Mouse (Mus musculus) CH12.LX (cell line): Measurements from ENCODE around the gene Ace3. TPM values are rescaled to one million over a fixed set of nuclear protein-coding genes. Genes with fewer than 3 reads are reported as not detected.

Source experiments
- DNase-seq: peaks from one replicate; pipeline ENCODE4 v3.0.0-alpha.2; 2013; ENCODE audit errors: extremely low read depth
- H3K27ac ChIP-seq: 2 replicates; pipeline ENCODE4 v1.5.1; 2012; ENCODE audit warnings: low read depth, mild to moderate bottlenecking, control low read depth, moderate library complexity; ENCODE audit not compliant: insufficient read depth
- H3K27me3 ChIP-seq: replicated peaks from 2 replicates; pipeline ENCODE3; 2012; ENCODE audit warnings: inconsistent platforms
- H3K36me3 ChIP-seq, 2 experiments: replicated peaks in 1 of 2; 2 replicates each; pipeline versions ENCODE3 to v1.6.1; 2012; ENCODE audit warnings: inconsistent platforms in 1 of 2, low read length in 1 of 2, mild to moderate bottlenecking in 1 of 2, mixed read lengths in 1 of 2, moderate library complexity in 1 of 2; ENCODE audit not compliant: control insufficient read depth in 1 of 2, insufficient read depth in 1 of 2
- H3K4me1 ChIP-seq, 2 experiments: 2 replicates each; pipeline ENCODE4 v1.6.1; 2012; ENCODE audit warnings: inconsistent platforms in 1 of 2, moderate library complexity in 1 of 2; ENCODE audit not compliant: insufficient read depth in 2 of 2, control insufficient read depth in 1 of 2
- H3K4me2 ChIP-seq: 2 replicates; pipeline ENCODE4 v1.6.1; 2012; ENCODE audit warnings: low read depth, mild to moderate bottlenecking, control low read depth; ENCODE audit not compliant: poor library complexity, insufficient read depth, severe bottlenecking
- H3K4me3 ChIP-seq, 3 experiments: fragments of 150-350 bp in 1 of 3; sonication (generic) in 1 of 3; replicated peaks in 1 of 3; 2 replicates each; pipeline versions ENCODE3 to v1.5.1; 2011 to 2012; ENCODE audit warnings: low read depth in 2 of 3, low read length in 2 of 3, mild to moderate bottlenecking in 2 of 3, moderate library complexity in 2 of 3, control low read depth in 1 of 3, improper control_type of control experiment in 1 of 3, inconsistent platforms in 1 of 3, mixed read lengths in 1 of 3; ENCODE audit not compliant: poor library complexity in 1 of 3
- H3K79me2 ChIP-seq: replicated peaks from 2 replicates; pipeline ENCODE4 v1.6.1; 2012; ENCODE audit warnings: mild to moderate bottlenecking, moderate library complexity; ENCODE audit not compliant: control insufficient read depth, poor library complexity, insufficient read depth, severe bottlenecking; ENCODE audit errors: extremely low read depth
- H3K9ac ChIP-seq: 2 replicates; pipeline ENCODE4 v1.6.1; 2012; ENCODE audit warnings: low read depth, mild to moderate bottlenecking, control low read depth, moderate library complexity; ENCODE audit not compliant: insufficient read depth
- H3K9me3 ChIP-seq: replicated peaks from 2 replicates; pipeline ENCODE3; 2012; ENCODE audit warnings: low read length, inconsistent platforms, mixed read lengths
- CHD1 ChIP-seq: IDR thresholded peaks from 2 replicates; pipeline ENCODE4 v1.6.1; 2012; ENCODE audit warnings: low read depth, low read length, improper control_type of control experiment, inconsistent platforms
- CHD2 ChIP-seq: IDR thresholded peaks from 2 replicates; pipeline ENCODE4 v1.6.1; 2011; ENCODE audit warnings: low read length, improper control_type of control experiment
- CTCF ChIP-seq, 2 experiments: IDR thresholded peaks in 1 of 2; conservative IDR thresholded peaks in 1 of 2; 2 replicates each; pipeline ENCODE4 v1.5.1; 2011 to 2012; ENCODE audit warnings: low read depth in 2 of 2, low read length in 2 of 2, improper control_type of control experiment in 1 of 2, inconsistent platforms in 1 of 2, mild to moderate bottlenecking in 1 of 2, moderate library complexity in 1 of 2
- E2F4 ChIP-seq: IDR thresholded peaks from 2 replicates; pipeline ENCODE4 v1.6.1; 2011; ENCODE audit warnings: low read depth, low read length, improper control_type of control experiment; ENCODE audit not compliant: insufficient replicate concordance
- EP300 ChIP-seq: IDR thresholded peaks from 2 replicates; pipeline ENCODE4 v1.6.1; 2011; ENCODE audit warnings: low read length, improper control_type of control experiment
- GABPA ChIP-seq: IDR thresholded peaks from 2 replicates; pipeline ENCODE4 v1.6.1; 2012; ENCODE audit warnings: low read depth, low read length, improper control_type of control experiment, inconsistent platforms; ENCODE audit not compliant: insufficient replicate concordance
- HCFC1 ChIP-seq: IDR thresholded peaks from 2 replicates; pipeline ENCODE4 v1.6.1; 2012; ENCODE audit warnings: low read depth, mild to moderate bottlenecking, inconsistent platforms, low read length, improper control_type of control experiment
- JUND ChIP-seq: conservative IDR thresholded peaks from 2 replicates; pipeline ENCODE4 v1.6.1; 2011; ENCODE audit warnings: low read depth, low read length, improper control_type of control experiment
- MAFK ChIP-seq: IDR thresholded peaks from 2 replicates; pipeline ENCODE4 v1.6.1; 2011; ENCODE audit warnings: low read length, improper control_type of control experiment; ENCODE audit not compliant: insufficient replicate concordance
- MAX ChIP-seq: IDR thresholded peaks from 2 replicates; pipeline ENCODE4 v1.6.1; 2011; ENCODE audit warnings: low read length, improper control_type of control experiment
- MAZ ChIP-seq: IDR thresholded peaks from 2 replicates; pipeline ENCODE4 v1.6.1; 2012; ENCODE audit warnings: low read depth, mild to moderate bottlenecking, inconsistent platforms, low read length, improper control_type of control experiment, moderate library complexity
- MEF2A ChIP-seq: IDR thresholded peaks from 2 replicates; pipeline ENCODE4 v1.6.1; 2014; ENCODE audit warnings: low read depth, mild to moderate bottlenecking, inconsistent platforms, low read length, improper control_type of control experiment, borderline replicate concordance
- MXI1 ChIP-seq: IDR thresholded peaks from 2 replicates; pipeline ENCODE4 v1.6.1; 2011; ENCODE audit warnings: mild to moderate bottlenecking, low read depth, low read length, improper control_type of control experiment
- NELFE ChIP-seq: IDR thresholded peaks from 2 replicates; pipeline ENCODE4 v1.6.1; 2011; ENCODE audit warnings: low read depth, low read length, improper control_type of control experiment
- NRF1 ChIP-seq: IDR thresholded peaks from 2 replicates; pipeline ENCODE4 v1.6.1; 2014; ENCODE audit warnings: low read depth, mild to moderate bottlenecking, inconsistent platforms, low read length, improper control_type of control experiment, moderate library complexity
- PAX5 ChIP-seq: IDR thresholded peaks from 2 replicates; pipeline ENCODE4 v1.6.1; 2012; ENCODE audit warnings: low read length, inconsistent platforms, mixed read lengths
- POLR2A ChIP-seq: IDR thresholded peaks from 2 replicates; pipeline ENCODE4 v1.6.1; 2011; ENCODE audit warnings: low read depth, mild to moderate bottlenecking, improper control_type of control experiment, low read length
- POLR2AphosphoS2 ChIP-seq: IDR thresholded peaks from 2 replicates; pipeline ENCODE4 v1.6.1; 2011; ENCODE audit warnings: low read depth, low read length, improper control_type of control experiment
- RAD21 ChIP-seq: IDR thresholded peaks from 2 replicates; pipeline ENCODE4 v1.6.1; 2011; ENCODE audit warnings: low read depth, mild to moderate bottlenecking, low read length, improper control_type of control experiment, moderate library complexity
- RCOR1 ChIP-seq: conservative IDR thresholded peaks from 2 replicates; pipeline ENCODE4 v1.6.1; 2012; ENCODE audit warnings: low read depth, mild to moderate bottlenecking, inconsistent platforms, low read length, improper control_type of control experiment
- SIN3A ChIP-seq: IDR thresholded peaks from 2 replicates; pipeline ENCODE4 v1.6.1; 2012; ENCODE audit warnings: low read length, improper control_type of control experiment, inconsistent platforms
- TCF12 ChIP-seq: IDR thresholded peaks from 2 replicates; pipeline ENCODE4 v1.6.1; 2014; ENCODE audit warnings: low read depth, mild to moderate bottlenecking, inconsistent platforms, low read length, improper control_type of control experiment
- UBTF ChIP-seq: IDR thresholded peaks from 2 replicates; pipeline ENCODE4 v1.6.1; 2012; ENCODE audit warnings: low read depth, mild to moderate bottlenecking, inconsistent platforms, low read length, improper control_type of control experiment, moderate library complexity
- USF1 ChIP-seq: IDR thresholded peaks from 2 replicates; pipeline ENCODE4 v1.6.1; 2014; ENCODE audit warnings: low read depth, mild to moderate bottlenecking, inconsistent platforms, low read length, improper control_type of control experiment
- ZC3H11A ChIP-seq: IDR thresholded peaks from 2 replicates; pipeline ENCODE4 v1.6.1; 2012; ENCODE audit warnings: low read depth, mild to moderate bottlenecking, inconsistent platforms, low read length, improper control_type of control experiment
- ZKSCAN1 ChIP-seq: IDR thresholded peaks from 2 replicates; pipeline ENCODE4 v1.6.1; 2012; ENCODE audit warnings: low read depth, inconsistent platforms, low read length, improper control_type of control experiment, borderline replicate concordance
- ZMIZ1 ChIP-seq: IDR thresholded peaks from 2 replicates; pipeline ENCODE4 v1.6.1; 2012; ENCODE audit warnings: low read depth, mild to moderate bottlenecking, inconsistent platforms, low read length, improper control_type of control experiment
- dilution Hi-C: fragments of 300-500 bp; cut with MboI; formaldehyde crosslinking; loops from 2 replicates; pipeline ENCODE4 v1.14.3; 2020; ENCODE audit warnings: low sequenced_read_pairs; ENCODE audit not compliant: extremely low pct_unique_long_range_greater_than_20kb, extremely low pct_ligation_motif_present
- in situ Hi-C: fragments of 300-500 bp; cut with MboI; formaldehyde crosslinking; loops from 3 replicates; pipeline ENCODE4 v1.14.3; 2019; ENCODE audit warnings: low sequenced_read_pairs, low pct_ligation_motif_present, low pct_unique_long_range_greater_than_20kb, mixed read lengths
- polyA plus RNA-seq: library from polyadenylated mRNA; unstranded; fragments of >175 nt; gene quantifications from 2 replicates; pipeline ENCODE4 v1.2.1, GENCODE M21; 2012; ENCODE audit warnings: low read depth; ENCODE audit not compliant: insufficient read length
- total RNA-seq, 2 experiments: library from RNA; depleted of rRNA; stranded (reverse); fragments of 300-350 nt in 1 of 2; fragments of >200 nt in 1 of 2; gene quantifications; 2 replicates each; pipeline ENCODE4 v1.2.3; 2012 to 2014

Gene Ace3
- total and polyA plus RNA-seq, 3 experiments, result not detected

- H3K9me3 ChIP-seq, result no peaks in the 10 kb centered on the region
Measured at GRCm38 (mm10) chr11:106012711-106013110, 18.2 kb downstream of the Ace3 start.

GRCm38 (mm10) chr11:106013556-106014225 lies 19.2 kb downstream of the Ace3 start:
- no peaks in the 10 kb centered on the region for H3K4me1 ChIP-seq
- no peak overlapping the region for H3K4me3 ChIP-seq
- TF ChIP-seq MXI1, result no peak
- no peak for TF ChIP-seq ZC3H11A
- TF ChIP-seq RCOR1, result no peak
- no peak for TF ChIP-seq ZMIZ1
- TF ChIP-seq CHD2, result no peak
- TF ChIP-seq GABPA, result no peak
- no peak for TF ChIP-seq EP300
- TF ChIP-seq POLR2AphosphoS2, result no peak
- TF ChIP-seq PAX5, result no peak
- TF ChIP-seq SIN3A, result no peak
- TF ChIP-seq TCF12, result no peak
- TF ChIP-seq CTCF (conservative IDR thresholded peaks at IDR 0.05 in 1 of 2, IDR thresholded peaks at IDR 0.05 in 1 of 2; ENCODE audit: low read depth in 2 of 2, low read length in 2 of 2), result no peak
- dilution Hi-C loops, result no loop called here
- in situ Hi-C loops, result no loop called here
- no peaks in the 10 kb centered on the region for H3K79me2 ChIP-seq
- H3K27ac ChIP-seq, result no peak overlapping the region
- H3K4me2 ChIP-seq, result no peak overlapping the region
- peaks cover 98% of the 10 kb centered on the region for H3K27me3 ChIP-seq
- H3K9ac ChIP-seq, result no peak overlapping the region
- no peaks in the 10 kb centered on the region for H3K36me3 ChIP-seq
- DNase-seq, result no peak
- H3K9me3 ChIP-seq, result no peaks in the 10 kb centered on the region

More at GRCm38 (mm10) chr11:106012711-106013110, 18.2 kb downstream of the Ace3 start:
- dilution Hi-C loops (no loop called here), in situ Hi-C loops (no loop called here)
- no peak overlapping the region for H3K27ac ChIP-seq
- H3K4me2 ChIP-seq, result no peak overlapping the region
- no peak overlapping the region for H3K9ac ChIP-seq
- no peaks in the 10 kb centered on the region for H3K79me2 ChIP-seq
- H3K4me3 ChIP-seq, result no peak overlapping the region
- H3K4me1 ChIP-seq, result peaks cover 2 to 3% of the 10 kb centered on the region in 2 experiments; a peak in 3 of 4 replicates
- no peak for DNase-seq
- H3K27me3 ChIP-seq, result peaks cover 98% of the 10 kb centered on the region
- TF ChIP-seq SIN3A (no peak), MAZ (no peak), MAX (no peak), NELFE (no peak), UBTF (no peak), CHD1 (no peak), POLR2A (no peak), MEF2A (no peak), RAD21 (no peak), MXI1 (no peak), MAFK (no peak), E2F4 (no peak), USF1 (no peak), ZKSCAN1 (no peak), NRF1 (no peak), HCFC1 (no peak), JUND (no peak)
- no peaks in the 10 kb centered on the region for H3K36me3 ChIP-seq
